Mouse (Mus musculus) heart, embryonic 11.5 days (tissue): ENCODE results near the gene Fcrl6. TPM values are rescaled to one million over a fixed set of nuclear protein-coding genes. Genes with fewer than 3 reads are reported as not detected.

ENCODE experiments used
- ATAC-seq: fragments of 200-750 bp; cut with Nextera tagmentation; replicated peaks from 2 replicates; pipeline ENCODE4 v1.8.0; 2017; ENCODE audit warnings: moderate library complexity; ENCODE audit not compliant: insufficient number of reproducible peaks, low FRiP score, low TSS enrichment
- H3K27ac ChIP-seq: fragments of 300-500 bp; sonication (generic); 2 replicates; pipeline ENCODE4 v1.5.1; 2014; ENCODE audit warnings: mild to moderate bottlenecking, low read depth, low read length
- H3K27me3 ChIP-seq: fragments of 300-500 bp; sonication (generic); 2 replicates; pipeline ENCODE4 v1.6.1; 2014; ENCODE audit warnings: mild to moderate bottlenecking, low read length, mixed read lengths; ENCODE audit not compliant: control insufficient read depth, insufficient read depth
- H3K36me3 ChIP-seq: fragments of 300-500 bp; sonication (generic); 2 replicates; pipeline ENCODE4 v1.6.1; 2014; ENCODE audit warnings: mild to moderate bottlenecking, low read length, moderate library complexity, mixed read lengths; ENCODE audit not compliant: control insufficient read depth, insufficient read depth
- H3K4me1 ChIP-seq: fragments of 300-500 bp; sonication (generic); 2 replicates; pipeline ENCODE4 v1.6.1; 2014; ENCODE audit warnings: low read length; ENCODE audit not compliant: control insufficient read depth, insufficient read depth
- H3K4me2 ChIP-seq: fragments of 300-500 bp; sonication (generic); 2 replicates; pipeline ENCODE4 v1.6.1; 2014; ENCODE audit warnings: mild to moderate bottlenecking, moderate library complexity
- H3K4me3 ChIP-seq: fragments of 300-500 bp; sonication (generic); 2 replicates; pipeline ENCODE4 v1.5.1; 2014; ENCODE audit warnings: low read depth, low read length
- H3K9ac ChIP-seq: fragments of 300-500 bp; sonication (generic); 2 replicates; pipeline ENCODE4 v1.6.1; 2014; ENCODE audit warnings: mild to moderate bottlenecking, low read depth, low read length, moderate library complexity
- H3K9me3 ChIP-seq: fragments of 300-500 bp; sonication (generic); replicated peaks from 2 replicates; pipeline ENCODE4 v1.6.1; 2016; ENCODE audit warnings: low read length; ENCODE audit not compliant: control insufficient read depth
- WGBS: fragments of 180-500 bp; shearing (Covaris S2); extraction: QIAGEN DNeasy Blood & Tissue Kit; methylation state at CpG from one replicate; pipeline ENCODE4 v1.1.7; 2014; ENCODE audit not compliant: insufficient replicate concordance; 5-methylcytosine and 5-hydroxymethylcytosine counted together
- polyA plus RNA-seq: library from polyadenylated mRNA; unstranded; fragments of >200 nt; fragmentation: Nextera tagmentation; extraction: Ambion mirVana; gene quantifications from 2 replicates; pipeline ENCODE4 v1.2.1, GENCODE M21; 2014

Fcrl6 gene
- polyA plus RNA-seq, 1 experiment from 2014 or later, result not detected

- H3K9me3 ChIP-seq, result no peaks in the 10 kb centered on the region
- H3K4me1 ChIP-seq, result no peaks in the 10 kb centered on the region
- 84% methylated on average over 2 of the region's 2 CpGs for WGBS
- no peak overlapping the region for H3K9ac ChIP-seq
- H3K36me3 ChIP-seq, result no peaks in the 10 kb centered on the region
- H3K4me3 ChIP-seq, result no peak overlapping the region
- no peak overlapping the region for H3K27ac ChIP-seq
- H3K4me2 ChIP-seq, result no peak overlapping the region
- H3K27me3 ChIP-seq, result peaks cover 4% of the 10 kb centered on the region; the same call in 1 of the 2 replicates
- ATAC-seq, result no peak
Observed at GRCm38 (mm10) chr1:172593956-172594355, 8.4 kb downstream of the Fcrl6 start.

GRCm38 (mm10) chr1:172593321-172593720, 9.0 kb downstream of the Fcrl6 start:
- Histone ChIP-seq H3K27ac (no peak overlapping the region), H3K9ac (no peak overlapping the region), H3K27me3 (peaks cover 4% of the 10 kb centered on the region; the same call in 1 of the 2 replicates), H3K9me3 (no peaks in the 10 kb centered on the region), H3K4me2 (no peak overlapping the region), H3K4me1 (no peaks in the 10 kb centered on the region), H3K36me3 (no peaks in the 10 kb centered on the region), H3K4me3 (no peak overlapping the region)
- WGBS, result 67% methylated on average over 3 of the region's 3 CpGs
- no peak for ATAC-seq

GRCm38 (mm10) chr1:172590385-172590784, 12.0 kb downstream of the Fcrl6 start, which contains the start of gene Slamf8:
Gene Slamf8 (minus strand): TSS chr1:172590568.
- H3K27ac ChIP-seq, result no peak within 1 kb of the TSS
- no peaks in the 10 kb centered on the region for H3K9me3 ChIP-seq
- H3K27me3 ChIP-seq, result peaks cover 10% of the 10 kb centered on the region
- no peak within 1 kb of the TSS for H3K4me2 ChIP-seq
- H3K4me1 ChIP-seq, result peaks cover 5% of the 10 kb centered on the region; the same call in 1 of the 2 replicates
- H3K9ac ChIP-seq, result no peak within 1 kb of the TSS
- WGBS, result 71% methylated on average over 7 of the region's 7 CpGs
- no peaks in the 10 kb centered on the region for H3K36me3 ChIP-seq
- no peak for ATAC-seq
- H3K4me3 ChIP-seq, result no peak within 1 kb of the TSS

- no peak overlapping the region for H3K9ac ChIP-seq
- H3K4me3 ChIP-seq, result no peak overlapping the region; the same call in 1 of the 2 replicates
- H3K27me3 ChIP-seq, result peaks cover 26% of the 10 kb centered on the region
- WGBS, result 20% methylated on average over 26 of the region's 26 CpGs
- H3K4me2 ChIP-seq, result peak overlapping the region; percentile 46
- no peaks in the 10 kb centered on the region for H3K9me3 ChIP-seq
- H3K36me3 ChIP-seq, result no peaks in the 10 kb centered on the region
- no peak overlapping the region for H3K27ac ChIP-seq
- no peak for ATAC-seq
- H3K4me1 ChIP-seq, result peaks cover 5% of the 10 kb centered on the region; the same call in 1 of the 2 replicates
Observed at GRCm38 (mm10) chr1:172585612-172586567, 16.5 kb downstream of the Fcrl6 start.

- Histone ChIP-seq H3K4me3 (no peak overlapping the region), H3K27ac (no peak overlapping the region), H3K9ac (no peak overlapping the region), H3K36me3 (no peaks in the 10 kb centered on the region), H3K9me3 (no peaks in the 10 kb centered on the region), H3K4me1 (peaks cover 5% of the 10 kb centered on the region; the same call in 1 of the 2 replicates), H3K4me2 (no peak overlapping the region), H3K27me3 (peaks cover 26% of the 10 kb centered on the region)
- 48% methylated on average over 4 of the region's 4 CpGs for WGBS
- ATAC-seq, result no peak
Observed at GRCm38 (mm10) chr1:172585026-172585425, 17.3 kb downstream of the Fcrl6 start.

GRCm38 (mm10) chr1:172584271-172584670, 18.1 kb downstream of the Fcrl6 start:
- Histone ChIP-seq H3K36me3 (no peaks in the 10 kb centered on the region), H3K4me3 (no peak overlapping the region), H3K27ac (no peak overlapping the region), H3K4me1 (peaks cover 5% of the 10 kb centered on the region; the same call in 1 of the 2 replicates), H3K27me3 (peaks cover 24% of the 10 kb centered on the region), H3K9ac (no peak overlapping the region), H3K9me3 (no peaks in the 10 kb centered on the region), H3K4me2 (no peak overlapping the region)
- 84% methylated on average over 6 of the region's 6 CpGs for whole genome bisulfite sequencing
- ATAC-seq, result no peak

- Histone ChIP-seq H3K9ac (no peak overlapping the region), H3K27me3 (peaks cover 18% of the 10 kb centered on the region), H3K4me2 (no peak overlapping the region), H3K27ac (no peak overlapping the region), H3K4me3 (no peak overlapping the region), H3K4me1 (peaks cover 5% of the 10 kb centered on the region; the same call in 1 of the 2 replicates), H3K36me3 (no peaks in the 10 kb centered on the region), H3K9me3 (no peaks in the 10 kb centered on the region)
- WGBS, result 80% methylated on average over 8 of the region's 8 CpGs
- no peak for ATAC-seq
Observed at GRCm38 (mm10) chr1:172582436-172582835, 19.9 kb downstream of the Fcrl6 start.

GRCm38 (mm10) chr1:172580116-172580515, 22.2 kb downstream of the Fcrl6 start:
- H3K27ac ChIP-seq, result no peak overlapping the region
- 62% methylated on average over 6 of the region's 6 CpGs for WGBS
- H3K4me3 ChIP-seq, result no peak overlapping the region
- no peak overlapping the region for H3K9ac ChIP-seq
- H3K4me2 ChIP-seq, result no peak overlapping the region
- no peaks in the 10 kb centered on the region for H3K4me1 ChIP-seq
- H3K9me3 ChIP-seq, result no peaks in the 10 kb centered on the region
- no peak for ATAC-seq
- H3K36me3 ChIP-seq, result no peaks in the 10 kb centered on the region
- H3K27me3 ChIP-seq, result peaks cover 13% of the 10 kb centered on the region
